ENCODE assay signal across 24 mouse cellular contexts in the genomic region with DNA sequence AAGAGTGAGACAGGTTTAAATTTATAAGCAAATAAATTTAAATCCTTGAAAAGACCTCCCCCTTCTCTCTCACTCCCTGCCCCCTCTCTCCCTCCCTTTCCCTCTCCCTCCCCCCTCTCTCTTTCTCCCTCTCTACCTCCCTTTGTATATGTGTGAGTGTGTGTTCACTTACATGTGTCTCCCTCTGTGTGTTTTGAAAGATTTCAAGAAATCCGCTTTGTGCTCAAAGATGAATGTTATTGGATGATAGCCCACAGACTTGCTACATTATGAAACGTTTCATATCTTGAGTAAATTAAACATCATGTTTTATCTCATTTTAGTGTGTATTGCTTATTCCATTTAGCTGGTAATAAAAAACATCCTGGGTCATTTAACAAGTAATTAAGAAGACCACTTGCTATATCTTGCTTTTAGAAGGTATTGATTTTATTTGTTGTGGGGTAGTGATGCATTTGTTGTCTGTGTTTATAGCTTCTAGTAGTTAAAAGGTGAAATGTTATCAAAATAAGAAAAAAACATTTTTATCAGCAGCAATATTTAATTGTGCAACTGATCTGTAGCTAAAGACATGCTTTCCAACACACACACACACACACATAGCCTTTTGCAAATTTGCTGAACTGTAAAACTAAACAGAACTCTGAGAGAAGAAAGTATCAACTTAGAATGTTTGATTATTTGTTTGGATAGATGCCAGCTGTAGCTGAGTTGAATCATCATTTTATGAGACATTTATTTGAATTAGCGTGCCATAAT.
"Had no signal": no experiment of that assay in that cellular context is flagged by ENCODE, and none has a peak within 500 bp of the region (broad histone marks: within the 10 kb centered on the region; RNA-seq: fewer than 3 reads in every experiment).

No protein-coding gene starts in this region.

- H3K27ac ChIP-seq: gastrocnemius, adult 2 months; heart, embryonic 10.5 days; hindbrain, embryonic 10.5 days; hindbrain, embryonic 12.5 days; hindbrain, embryonic 15.5 days; intestine, embryonic 15.5 days; layer of hippocampus, adult 2 months; left cerebral cortex, adult 2 months; limb, embryonic 10.5 days; limb, embryonic 12.5 days had no signal

- H3K9me3 ChIP-seq: heart, embryonic 10.5 days; heart, embryonic 12.5 days; hindbrain, embryonic 10.5 days; hindbrain, embryonic 12.5 days; hindbrain, embryonic 15.5 days; intestine, embryonic 15.5 days; limb, embryonic 10.5 days; limb, embryonic 12.5 days had no signal

- H3K27me3 ChIP-seq: heart, embryonic 12.5 days; hindbrain, embryonic 12.5 days; hindbrain, embryonic 15.5 days; intestine, embryonic 15.5 days; limb, embryonic 12.5 days had no signal

- H3K36me3 ChIP-seq: heart, embryonic 10.5 days; heart, embryonic 12.5 days; hindbrain, embryonic 10.5 days; hindbrain, embryonic 12.5 days; hindbrain, embryonic 15.5 days; intestine, embryonic 15.5 days; limb, embryonic 10.5 days; limb, embryonic 12.5 days had no signal

- H3K9ac ChIP-seq: heart, embryonic 12.5 days; hindbrain, embryonic 12.5 days; hindbrain, embryonic 15.5 days; intestine, embryonic 15.5 days; limb, embryonic 12.5 days had no signal

- DNase-seq: gastrocnemius, adult 2 months; gastrocnemius, postnatal 10 days; gastrocnemius, postnatal 25 days; heart, adult 18-20 months; heart, postnatal 10 days; heart, postnatal 4 days; kidney, adult 18-20 months; kidney, adult 8-10 months; kidney, postnatal 25 days; kidney, postnatal 4 days; liver had no signal

- H3K4me3 ChIP-seq: gastrocnemius, adult 2 months; heart, embryonic 10.5 days; heart, embryonic 12.5 days; hindbrain, embryonic 10.5 days; hindbrain, embryonic 12.5 days; hindbrain, embryonic 15.5 days; intestine, embryonic 15.5 days; layer of hippocampus, adult 2 months; left cerebral cortex, adult 2 months; limb, embryonic 10.5 days; limb, embryonic 12.5 days had no signal

- H3K4me1 ChIP-seq: heart, embryonic 10.5 days; heart, embryonic 12.5 days; hindbrain, embryonic 10.5 days; hindbrain, embryonic 12.5 days; hindbrain, embryonic 15.5 days; intestine, embryonic 15.5 days; limb, embryonic 10.5 days; limb, embryonic 12.5 days had no signal

- ATAC-seq: forebrain, embryonic 16.5 days; inflammation-experienced regulatory T-cells, adult 6 months; intestine, embryonic 15.5 days; intestine, postnatal 0 days had no signal

- H3K4me2 ChIP-seq: heart, embryonic 12.5 days; hindbrain, embryonic 12.5 days; hindbrain, embryonic 15.5 days; intestine, embryonic 15.5 days; limb, embryonic 12.5 days had no signal
